Mouse (Mus musculus) cortical plate, adult 2 months (tissue): Measurements from ENCODE around the gene Tuba4a.

Experiments used
- CTCF ChIP-seq: fragments of 200-500 bp; IDR thresholded peaks from 2 replicates; pipeline ENCODE4 v1.5.1; 2011; ENCODE audit warnings: mild to moderate bottlenecking, control low read depth, low read length; ENCODE audit not compliant: insufficient read depth; ENCODE audit errors: extremely low read depth
- POLR2A ChIP-seq: fragments of 200-500 bp; IDR thresholded peaks from 2 replicates; pipeline ENCODE4 v1.6.1; 2011; ENCODE audit warnings: mild to moderate bottlenecking, low read length, control low read depth; ENCODE audit not compliant: insufficient read depth; ENCODE audit errors: extremely low read depth

DNA sequence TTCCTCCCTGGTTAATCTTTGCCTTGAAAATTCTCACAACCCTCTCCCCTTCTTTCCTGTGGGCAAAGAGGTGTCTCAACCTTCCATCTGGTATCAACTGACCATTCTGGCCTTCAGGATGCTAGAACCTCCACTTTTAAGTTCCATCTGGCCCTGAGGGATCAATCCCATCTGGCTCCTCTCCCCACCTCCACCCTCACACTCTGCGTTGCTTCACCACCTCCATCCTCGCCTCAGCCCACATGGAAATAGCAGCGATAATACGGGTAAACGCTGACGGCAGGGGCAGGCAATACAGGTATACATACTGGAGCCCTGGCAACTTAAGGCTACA is 1.8 kb downstream of the Tuba4a start:
- TF ChIP-seq CTCF (no peak), POLR2A (no peak)
